Mouse (Mus musculus) testis, adult 2 months (tissue): Measurements from ENCODE around the gene Poc1b.

Experiments
- CTCF ChIP-seq: fragments of 200-500 bp; IDR thresholded peaks from 2 replicates; pipeline ENCODE4 v1.5.1; 2012; ENCODE audit warnings: low read depth, mild to moderate bottlenecking, inconsistent platforms, low read length, moderate library complexity; ENCODE audit not compliant: control insufficient read depth, insufficient read depth, insufficient replicate concordance
- POLR2A ChIP-seq: fragments of 200-500 bp; IDR thresholded peaks from 2 replicates; pipeline ENCODE4 v1.6.1; 2012; ENCODE audit warnings: low read depth, mild to moderate bottlenecking, inconsistent platforms, low read length, moderate library complexity; ENCODE audit not compliant: control insufficient read depth

- TF ChIP-seq POLR2A, result no peak
- TF ChIP-seq CTCF, result no peak
Observed at GRCm38 (mm10) chr10:99116237-99116632, 9.4 kb downstream of the Poc1b start.
